Mouse (Mus musculus): Measurements from ENCODE around the gene Ewsr1. TPM values are rescaled to one million over a fixed set of nuclear protein-coding genes. Genes with fewer than 3 reads are reported as not detected.

Gene Ewsr1
- polyA plus RNA-seq, 2 experiments: 357 to 828 TPM

DNA sequence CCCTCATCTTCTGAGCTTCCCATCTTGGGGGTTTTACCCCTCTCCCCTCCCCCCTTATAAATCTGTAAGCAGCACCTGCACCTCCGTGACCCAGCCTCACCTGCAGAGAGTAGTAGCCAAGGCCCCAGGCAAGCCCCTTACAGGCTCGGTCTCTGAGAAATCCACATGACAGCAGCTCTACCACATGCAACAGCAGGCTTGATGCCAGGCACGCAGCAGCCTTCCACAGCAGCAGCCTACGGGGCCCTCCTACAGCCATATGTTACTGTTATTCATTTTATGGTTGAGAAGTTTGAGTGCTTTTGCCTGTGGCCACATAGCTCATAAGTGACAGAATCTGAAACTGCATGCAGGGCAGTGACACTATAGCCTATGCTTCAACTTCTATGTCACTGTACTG, 63.6 kb downstream of the Ewsr1 start:
- Histone ChIP-seq H3K9me3 (ENCODE audit: control insufficient read depth, low read length) (no peaks in the 10 kb centered on the region), H3K9ac (ENCODE audit: low read depth, low read length, severe bottlenecking) (no peak overlapping the region), H3K4me3 (replicated peaks; ENCODE audit: low read length) (no peak overlapping the region), H3K36me3 (ENCODE audit: control insufficient read depth, insufficient read depth, low read length) (peaks cover 88% of the 10 kb centered on the region), H3K4me1 (ENCODE audit: control insufficient read depth, insufficient read depth, low read length) (no peaks in the 10 kb centered on the region), H3K4me2 (replicated peaks; ENCODE audit: low read depth, low read length, severe bottlenecking) (no peak overlapping the region), H3K27me3 (ENCODE audit: control insufficient read depth, insufficient read depth, low read length) (no peaks in the 10 kb centered on the region), H3K27ac (replicated peaks; ENCODE audit: low read depth, low read length) (no peak overlapping the region)
- no peak for TF ChIP-seq POLR2A (IDR thresholded peaks at IDR 0.05; ENCODE audit: borderline replicate concordance, extremely low read depth, insufficient read depth, insufficient read length)
- no peak for DNase-seq (ENCODE audit: low spot score)
- 75% methylated on average over 4 of the region's 4 CpGs for WGBS
- ATAC-seq (ENCODE audit: low FRiP score, low read depth): no peak

- no peak overlapping the region for H3K27ac ChIP-seq (replicated peaks; ENCODE audit: low read depth, low read length)
- 81% methylated on average over 3 of the region's 3 CpGs for WGBS
- no peaks in the 10 kb centered on the region for H3K27me3 ChIP-seq (ENCODE audit: control insufficient read depth, insufficient read depth, low read length)
- ATAC-seq (ENCODE audit: low FRiP score, low read depth) (no peak), DNase-seq (ENCODE audit: low spot score) (no peak)
- TF ChIP-seq POLR2A (IDR thresholded peaks at IDR 0.05; ENCODE audit: borderline replicate concordance, extremely low read depth, insufficient read depth, insufficient read length): no peak
- no peaks in the 10 kb centered on the region for H3K4me1 ChIP-seq (ENCODE audit: control insufficient read depth, insufficient read depth, low read length)
- H3K36me3 ChIP-seq (ENCODE audit: control insufficient read depth, insufficient read depth, low read length): peaks cover 90% of the 10 kb centered on the region
- no peak overlapping the region for H3K9ac ChIP-seq (ENCODE audit: low read depth, low read length, severe bottlenecking)
- H3K4me2 ChIP-seq (replicated peaks; ENCODE audit: low read depth, low read length, severe bottlenecking): no peak overlapping the region
- no peak overlapping the region for H3K4me3 ChIP-seq (replicated peaks; ENCODE audit: low read length)
- no peaks in the 10 kb centered on the region for H3K9me3 ChIP-seq (ENCODE audit: control insufficient read depth, low read length)
These were observed 65.9 kb downstream of the Ewsr1 start for GRCm38 (mm10) chr11:5033136-5033535.

- WGBS: 90% methylated on average over 10 of the region's 10 CpGs
- no peaks in the 10 kb centered on the region for H3K9me3 ChIP-seq (ENCODE audit: control insufficient read depth, low read length)
- H3K27me3 ChIP-seq (ENCODE audit: control insufficient read depth, insufficient read depth, low read length): no peaks in the 10 kb centered on the region
- H3K4me1 ChIP-seq (ENCODE audit: control insufficient read depth, insufficient read depth, low read length): no peaks in the 10 kb centered on the region
- no peak overlapping the region for H3K27ac ChIP-seq (replicated peaks; ENCODE audit: low read depth, low read length)
- no peak overlapping the region for H3K9ac ChIP-seq (ENCODE audit: low read depth, low read length, severe bottlenecking)
- DNase-seq (ENCODE audit: low spot score) (no peak), ATAC-seq (ENCODE audit: low FRiP score, low read depth) (no peak)
- H3K4me3 ChIP-seq (replicated peaks; ENCODE audit: low read length): no peak overlapping the region
- TF ChIP-seq POLR2A (IDR thresholded peaks at IDR 0.05; ENCODE audit: borderline replicate concordance, extremely low read depth, insufficient read depth, insufficient read length): no peak
- H3K4me2 ChIP-seq (replicated peaks; ENCODE audit: low read depth, low read length, severe bottlenecking): no peak overlapping the region
- peaks cover 90% of the 10 kb centered on the region for H3K36me3 ChIP-seq (ENCODE audit: control insufficient read depth, insufficient read depth, low read length)
These were observed 66.4 kb downstream of the Ewsr1 start for GRCm38 (mm10) chr11:5032706-5033105.

GRCm38 (mm10) chr11:5028228-5028627, 70.8 kb downstream of the Ewsr1 start:
- peaks cover 88% of the 10 kb centered on the region for H3K36me3 ChIP-seq (ENCODE audit: control insufficient read depth, insufficient read depth, low read length)
- DNase-seq (ENCODE audit: low spot score): no peak
- H3K27ac ChIP-seq (replicated peaks; ENCODE audit: low read depth, low read length): no peak overlapping the region
- 92% methylated on average over 7 of the region's 7 CpGs for WGBS
- no peak for ATAC-seq (ENCODE audit: low FRiP score, low read depth)
- H3K9me3 ChIP-seq (ENCODE audit: control insufficient read depth, low read length): no peaks in the 10 kb centered on the region
- H3K4me2 ChIP-seq (replicated peaks; ENCODE audit: low read depth, low read length, severe bottlenecking): no peak overlapping the region
- no peaks in the 10 kb centered on the region for H3K27me3 ChIP-seq (ENCODE audit: control insufficient read depth, insufficient read depth, low read length)
- no peaks in the 10 kb centered on the region for H3K4me1 ChIP-seq (ENCODE audit: control insufficient read depth, insufficient read depth, low read length)
- TF ChIP-seq POLR2A (IDR thresholded peaks at IDR 0.05; ENCODE audit: borderline replicate concordance, extremely low read depth, insufficient read depth, insufficient read length): no peak
- no peak overlapping the region for H3K4me3 ChIP-seq (replicated peaks; ENCODE audit: low read length)
- H3K9ac ChIP-seq (ENCODE audit: low read depth, low read length, severe bottlenecking): no peak overlapping the region

DNA sequence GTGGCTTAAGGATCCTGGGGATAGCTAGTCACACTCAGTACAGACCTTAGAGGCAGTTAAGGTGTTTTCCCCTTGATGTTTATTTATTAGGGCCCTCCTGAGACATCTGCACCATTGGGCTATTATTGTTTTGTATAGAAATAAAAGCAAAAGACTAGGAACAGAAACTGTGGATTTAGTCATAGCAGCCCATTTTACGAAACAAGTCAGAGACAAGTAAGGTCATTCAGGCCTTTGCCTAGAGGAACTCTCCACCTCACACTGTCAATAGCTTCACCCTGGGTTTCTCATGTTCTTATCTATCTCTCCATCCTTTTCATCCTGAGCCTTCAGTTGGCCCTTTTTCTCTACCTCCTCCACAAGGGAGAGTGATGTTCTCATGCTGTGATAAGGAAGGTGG, 74.0 kb downstream of the Ewsr1 start:
- 94% methylated on average over 1 of the region's 1 CpGs for WGBS
- H3K9me3 ChIP-seq (ENCODE audit: control insufficient read depth, low read length): no peaks in the 10 kb centered on the region
- no peaks in the 10 kb centered on the region for H3K4me1 ChIP-seq (ENCODE audit: control insufficient read depth, insufficient read depth, low read length)
- H3K27ac ChIP-seq (replicated peaks; ENCODE audit: low read depth, low read length): no peak overlapping the region
- no peak overlapping the region for H3K4me3 ChIP-seq (replicated peaks; ENCODE audit: low read length)
- peaks cover 77% of the 10 kb centered on the region for H3K36me3 ChIP-seq (ENCODE audit: control insufficient read depth, insufficient read depth, low read length)
- no peak overlapping the region for H3K4me2 ChIP-seq (replicated peaks; ENCODE audit: low read depth, low read length, severe bottlenecking)
- no peak overlapping the region for H3K9ac ChIP-seq (ENCODE audit: low read depth, low read length, severe bottlenecking)
- no peak for TF ChIP-seq POLR2A (IDR thresholded peaks at IDR 0.05; ENCODE audit: borderline replicate concordance, extremely low read depth, insufficient read depth, insufficient read length)
- no peaks in the 10 kb centered on the region for H3K27me3 ChIP-seq (ENCODE audit: control insufficient read depth, insufficient read depth, low read length)
- DNase-seq (ENCODE audit: low spot score) (no peak), ATAC-seq (ENCODE audit: low FRiP score, low read depth) (no peak)

Small RNAs within 50 kb of the gene (microRNA-seq; reads per million reads assigned to microRNA genes)
- not detected for gene Gm47296

Other genes starting within 250 kb of the Ewsr1 start
- gene Nf2, start 249.7 kb downstream of the Ewsr1 start, polyA plus RNA-seq (2012; rRNA removed): 64.9 and 71.5 TPM in 2 replicates
- 37.7 and 44.8 TPM in 2 replicates for gene Nf2, start 249.7 kb downstream of the Ewsr1 start, polyA plus RNA-seq (2014; fragmentation: Nextera tagmentation; extraction: Ambion mirVana)
- gene Nipsnap1, start 225.3 kb downstream of the Ewsr1 start, polyA plus RNA-seq (2012; rRNA removed): 34.7 and 38.0 TPM in 2 replicates
- 42.9 and 53.8 TPM in 2 replicates for gene Nipsnap1, start 225.3 kb downstream of the Ewsr1 start, polyA plus RNA-seq (2014; fragmentation: Nextera tagmentation; extraction: Ambion mirVana)
- gene Thoc5, start 203.9 kb downstream of the Ewsr1 start, polyA plus RNA-seq (2012; rRNA removed): 32.0 and 39.0 TPM in 2 replicates
- 34.0 and 36.5 TPM in 2 replicates for gene Thoc5, start 203.9 kb downstream of the Ewsr1 start, polyA plus RNA-seq (2014; fragmentation: Nextera tagmentation; extraction: Ambion mirVana)
- 0.14 and 0.23 TPM in 2 replicates for gene Nefh, start 151.2 kb downstream of the Ewsr1 start, polyA plus RNA-seq (2012; rRNA removed)
- gene Nefh, start 151.2 kb downstream of the Ewsr1 start, polyA plus RNA-seq (2014; fragmentation: Nextera tagmentation; extraction: Ambion mirVana): 0.28 and 0.32 TPM in 2 replicates
- 52.0 and 59.8 TPM in 2 replicates for gene Ap1b1, start 112.4 kb downstream of the Ewsr1 start, polyA plus RNA-seq (2012; rRNA removed)
- 49.0 and 51.3 TPM in 2 replicates for gene Ap1b1, start 112.4 kb downstream of the Ewsr1 start, polyA plus RNA-seq (2014; fragmentation: Nextera tagmentation; extraction: Ambion mirVana)
- 8.6 and 11.2 TPM in 2 replicates for gene Rasl10a, start 41.1 kb downstream of the Ewsr1 start, polyA plus RNA-seq (2012; rRNA removed)
- gene Rasl10a, start 41.1 kb downstream of the Ewsr1 start, polyA plus RNA-seq (2014; fragmentation: Nextera tagmentation; extraction: Ambion mirVana): 5.9 and 6.6 TPM in 2 replicates
- 41.4 and 54.1 TPM in 2 replicates for gene Gas2l1, start 33.9 kb downstream of the Ewsr1 start, polyA plus RNA-seq (2012; rRNA removed)
- gene Gas2l1, start 33.9 kb downstream of the Ewsr1 start, polyA plus RNA-seq (2014; fragmentation: Nextera tagmentation; extraction: Ambion mirVana): 38.0 and 43.9 TPM in 2 replicates
- 48.1 and 63.9 TPM in 2 replicates for gene Rhbdd3, start 340 bp downstream of the Ewsr1 start, polyA plus RNA-seq (2012; rRNA removed)
- gene Rhbdd3, start 340 bp downstream of the Ewsr1 start, polyA plus RNA-seq (2014; fragmentation: Nextera tagmentation; extraction: Ambion mirVana): 24.6 and 27.4 TPM in 2 replicates
- 25.3 and 25.7 TPM in 2 replicates for gene Emid1, start 53.0 kb upstream of the Ewsr1 start, polyA plus RNA-seq (2012; rRNA removed)
- gene Emid1, start 53.0 kb upstream of the Ewsr1 start, polyA plus RNA-seq (2014; fragmentation: Nextera tagmentation; extraction: Ambion mirVana): 30.9 and 32.2 TPM in 2 replicates
- 30.9 and 36.8 TPM in 2 replicates for gene Kremen1, start 162.3 kb upstream of the Ewsr1 start, polyA plus RNA-seq (2012; rRNA removed)
- 20.8 and 23.7 TPM in 2 replicates for gene Kremen1, start 162.3 kb upstream of the Ewsr1 start, polyA plus RNA-seq (2014; fragmentation: Nextera tagmentation; extraction: Ambion mirVana)